Mouse (Mus musculus): Measurements from ENCODE around the gene Fam219b.

GRCm38 (mm10) chr9:57541312-57541711 lies 4.0 kb downstream of the Fam219b start:
- TF ChIP-seq EP300 (IDR thresholded peaks at IDR 0.05; ENCODE audit: low read depth) = no peak
- TF ChIP-seq CTCF (IDR thresholded peaks at IDR 0.05; ENCODE audit: low read depth) = peak; percentile 83

Data from liver, postnatal 0 days (tissue).